In genomic region chr12:79535532-79536437, GRCm38 (mm10) we compare ENCODE assay signal across 10 mouse cellular contexts.
DNase-seq lines count a peak whose midpoint lies in the region; ATAC-seq lines count a peak whose summit lies in the region.
"Had no signal": no experiment of that assay in that cellular context is flagged by ENCODE, and none has a peak within 500 bp of the region (broad histone marks: within the 10 kb centered on the region; RNA-seq: fewer than 3 reads in every experiment).

No protein-coding gene starts in this region.

- 38% methylated on average over 9 of the region's 9 CpGs for WGBS in lung, embryonic 16.5 days
- WGBS in forebrain, embryonic 14.5 days = 7% methylated on average over 9 of the region's 9 CpGs
- WGBS in limb, embryonic 15.5 days = 20% methylated on average over 9 of the region's 9 CpGs

- no peak overlapping the region for H3K4me2 ChIP-seq in lung, embryonic 16.5 days (ENCODE audit: low read depth, low read length)
- no peak overlapping the region for H3K4me2 ChIP-seq in forebrain, embryonic 14.5 days (ENCODE audit: low read length)
- H3K4me2 ChIP-seq in limb, embryonic 15.5 days = no peak overlapping the region

- no peak overlapping the region for H3K9ac ChIP-seq in lung, embryonic 16.5 days (ENCODE audit: low read length)
- H3K9ac ChIP-seq in forebrain, embryonic 14.5 days (ENCODE audit: low read length) = no peak overlapping the region
- H3K9ac ChIP-seq in limb, embryonic 15.5 days = no peak overlapping the region
- H3K9ac ChIP-seq: liver, postnatal 0 days had no signal

- peaks cover 40% of the 10 kb centered on the region for H3K4me1 ChIP-seq in lung, embryonic 16.5 days (replicated peaks; ENCODE audit: control insufficient read depth, insufficient read depth, low read length)
- peaks cover 22% of the 10 kb centered on the region for H3K4me1 ChIP-seq in forebrain, embryonic 14.5 days (ENCODE audit: control insufficient read depth, insufficient read depth, low read length)
- H3K4me1 ChIP-seq in limb, embryonic 15.5 days = peaks cover 23% of the 10 kb centered on the region

- peak overlapping the region; percentile 82 for H3K27ac ChIP-seq in lung, embryonic 16.5 days (ENCODE audit: low read length)
- H3K27ac ChIP-seq in forebrain, embryonic 14.5 days (ENCODE audit: low read depth, low read length) = peak overlapping the region; percentile 58; the same call in 1 of the 2 replicates
- 0 out of 2 replicates have a peak overlapping the region, but pooled peaks have one; percentile 71 for H3K27ac ChIP-seq in limb, embryonic 15.5 days

- intact Hi-C loops in heart, postnatal 10 days (cut with DNase I) = no loop called here

- H3K27me3 ChIP-seq in lung, embryonic 16.5 days (ENCODE audit: control insufficient read depth, insufficient read depth, low read depth, low read length) = no peaks in the 10 kb centered on the region
- H3K27me3 ChIP-seq in forebrain, embryonic 14.5 days (replicated peaks; ENCODE audit: control insufficient read depth, insufficient read depth, low read length) = no peaks in the 10 kb centered on the region
- H3K27me3 ChIP-seq in limb, embryonic 15.5 days = no peaks in the 10 kb centered on the region

- ATAC-seq in lung, embryonic 16.5 days (ENCODE audit: low read depth) = no peak
- ATAC-seq in forebrain, embryonic 14.5 days = peak; percentile 91
- ATAC-seq in limb, embryonic 15.5 days (ENCODE audit: insufficient number of reproducible peaks, low FRiP score, low TSS enrichment, low read depth) = no peak
- ATAC-seq: liver, postnatal 0 days had no signal

- H3K4me3 ChIP-seq in lung, embryonic 16.5 days (ENCODE audit: low read length) = no peak overlapping the region
- H3K4me3 ChIP-seq in forebrain, embryonic 14.5 days (ENCODE audit: low read depth, low read length) = no peak overlapping the region
- H3K4me3 ChIP-seq in limb, embryonic 15.5 days = no peak overlapping the region

- H3K9me3 ChIP-seq in lung, embryonic 16.5 days (ENCODE audit: control insufficient read depth, low read length) = no peaks in the 10 kb centered on the region
- H3K9me3 ChIP-seq in forebrain, embryonic 14.5 days (replicated peaks; ENCODE audit: control insufficient read depth, low read length) = no peaks in the 10 kb centered on the region
- H3K9me3 ChIP-seq in limb, embryonic 15.5 days = no peaks in the 10 kb centered on the region

- DNase-seq in heart, adult 11 months = peak; percentile 87
- DNase-seq in heart, postnatal 10 days = no peak
- no peak for DNase-seq in lung, postnatal 36 days
- peak; percentile 88 for DNase-seq in forebrain, embryonic 14.5 days (ENCODE audit: low spot score)
- DNase-seq in cerebellum, adult 9-10 months = no peak
- DNase-seq in testis, postnatal 10 days (ENCODE audit: low spot score) = no peak
- DNase-seq: B cell, adult 2 months; liver, postnatal 0 days had no signal

- H3K36me3 ChIP-seq in lung, embryonic 16.5 days (ENCODE audit: control insufficient read depth, insufficient read depth, low read length) = no peaks in the 10 kb centered on the region
- no peaks in the 10 kb centered on the region for H3K36me3 ChIP-seq in forebrain, embryonic 14.5 days (ENCODE audit: control insufficient read depth, insufficient read depth, low read length)
- no peaks in the 10 kb centered on the region for H3K36me3 ChIP-seq in limb, embryonic 15.5 days

Comparison
In these comparisons a context has a peak if more than half of its experiments do, and no peak if none do; other contexts are left out.
1. DNase-seq: peak in heart, adult 11 months (single experiment) and forebrain, embryonic 14.5 days (single experiment); none in heart, postnatal 10 days (0 of 2), lung, postnatal 36 days (single experiment), cerebellum, adult 9-10 months (single experiment) and testis, postnatal 10 days (single experiment).
2. Peak in every context shown above with its lines, with median percentiles within 50 percentile points of each other: H3K27ac ChIP-seq.